Mouse (Mus musculus): Measurements from ENCODE around the gene Polr2g. TPM values are rescaled to one million over a fixed set of nuclear protein-coding genes. Genes with fewer than 3 reads are reported as not detected.

Gene Polr2g
- polyA plus RNA-seq, 1 experiment from 2014 or later = 153 TPM

DNA sequence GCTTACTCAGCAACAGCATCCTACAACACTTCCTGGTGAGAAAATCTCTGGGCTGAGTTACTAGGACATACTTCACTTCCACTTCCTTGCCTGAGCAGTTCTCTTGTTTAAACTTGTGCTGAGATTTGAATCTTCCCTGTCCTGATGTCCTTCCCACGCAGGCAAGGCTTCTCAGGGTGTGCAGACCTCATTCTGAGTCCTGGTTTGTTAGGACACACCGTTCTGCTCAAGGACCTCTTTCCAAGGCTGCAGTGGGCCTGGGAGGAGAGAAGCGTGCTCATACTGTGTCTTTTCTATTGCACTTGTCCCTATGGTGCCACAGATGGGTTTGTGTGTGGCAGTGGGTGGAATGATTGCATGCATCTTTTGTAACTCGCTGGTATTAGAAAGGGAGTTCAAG, 34.6 kb upstream of the Polr2g start:
- Histone ChIP-seq H3K27ac (replicated peaks) (no peak overlapping the region), H3K9ac (no peak overlapping the region), H3K9me3 (replicated peaks) (no peaks in the 10 kb centered on the region), H3K4me1 (peaks cover 3% of the 10 kb centered on the region), H3K27me3 (no peaks in the 10 kb centered on the region), H3K4me3 (replicated peaks) (no peak overlapping the region), H3K36me3 (peaks cover 76% of the 10 kb centered on the region), H3K4me2 (replicated peaks) (no peak overlapping the region)
- WGBS = 83% methylated on average over 4 of the region's 4 CpGs
- no peak for ATAC-seq (ENCODE audit: insufficient number of reproducible peaks, low FRiP score, low TSS enrichment, low read depth)

- H3K27me3 ChIP-seq = no peaks in the 10 kb centered on the region
- 0 out of 2 replicates have a peak, but pooled peaks cover 3% of the 10 kb centered on the region for H3K4me1 ChIP-seq
- no peak for ATAC-seq (ENCODE audit: insufficient number of reproducible peaks, low FRiP score, low TSS enrichment, low read depth)
- no peak overlapping the region for H3K4me3 ChIP-seq (replicated peaks)
- H3K36me3 ChIP-seq = peaks cover 93% of the 10 kb centered on the region
- H3K4me2 ChIP-seq (replicated peaks) = no peak overlapping the region
- 77% methylated on average over 11 of the region's 11 CpGs for WGBS
- H3K9me3 ChIP-seq (replicated peaks) = no peaks in the 10 kb centered on the region
- no peak overlapping the region for H3K27ac ChIP-seq (replicated peaks)
- H3K9ac ChIP-seq = no peak overlapping the region
Measured at GRCm38 (mm10) chr19:8831262-8831661, 32.9 kb upstream of the Polr2g start.

DNA sequence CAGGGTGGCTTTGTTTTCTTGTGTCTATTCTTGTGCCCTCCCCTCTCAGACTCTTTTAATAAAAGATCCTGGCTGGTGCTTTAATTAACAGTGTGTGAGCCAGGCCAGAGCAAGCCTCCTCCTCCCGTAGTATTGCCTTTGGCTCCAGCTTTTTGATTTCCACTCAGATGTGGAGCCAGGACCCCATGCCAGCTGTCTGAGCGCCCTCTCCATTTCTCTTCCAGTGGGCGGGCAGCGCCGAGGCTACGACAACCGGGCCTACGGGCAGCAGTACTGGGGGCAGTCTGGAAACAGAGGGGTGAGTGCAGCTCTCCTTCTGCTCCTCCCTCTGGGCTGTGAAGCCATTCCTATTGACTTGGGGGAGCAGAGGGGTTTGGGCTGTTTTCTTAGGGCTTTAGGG, 32.3 kb upstream of the Polr2g start:
- Histone ChIP-seq H3K36me3 (peaks cover 98% of the 10 kb centered on the region), H3K4me3 (replicated peaks) (no peak overlapping the region), H3K9me3 (replicated peaks) (no peaks in the 10 kb centered on the region), H3K4me2 (replicated peaks) (no peak overlapping the region), H3K27me3 (no peaks in the 10 kb centered on the region), H3K27ac (replicated peaks) (no peak overlapping the region), H3K4me1 (0 out of 2 replicates have a peak, but pooled peaks cover 3% of the 10 kb centered on the region), H3K9ac (no peak overlapping the region)
- WGBS = 91% methylated on average over 8 of the region's 8 CpGs
- no peak; the same call in 1 of the 2 replicates for ATAC-seq (ENCODE audit: insufficient number of reproducible peaks, low FRiP score, low TSS enrichment, low read depth)

DNA sequence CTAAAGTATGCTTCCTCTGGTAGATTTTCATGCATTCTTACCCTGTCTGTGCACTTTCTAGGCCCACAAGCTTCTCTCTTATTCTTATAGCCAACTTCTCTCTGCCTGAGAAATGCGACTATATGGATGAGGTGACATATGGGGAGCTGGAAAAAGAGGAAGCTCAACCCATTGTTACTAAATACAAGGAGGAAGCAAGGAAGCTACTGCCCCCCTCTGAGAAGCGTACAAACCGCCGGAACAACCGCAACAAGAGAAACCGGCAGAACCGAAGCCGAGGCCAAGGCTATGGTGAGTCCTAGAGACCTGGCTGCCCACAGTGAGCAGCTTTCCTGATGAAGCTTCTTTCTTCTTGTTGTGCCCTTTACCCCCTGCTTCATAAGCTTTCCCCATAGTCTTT, 31.3 kb upstream of the Polr2g start, which contains the start of gene AC129217.1:
AC129217.1 (plus strand) TSS at position 114 of the 400 bp plus-strand sequence.
- Histone ChIP-seq H3K27ac (replicated peaks) (no peak within 1 kb of the TSS), H3K9ac (no peak within 1 kb of the TSS), H3K4me1 (0 out of 2 replicates have a peak, but pooled peaks cover 3% of the 10 kb centered on the region), H3K27me3 (no peaks in the 10 kb centered on the region), H3K9me3 (replicated peaks) (no peaks in the 10 kb centered on the region), H3K4me2 (replicated peaks) (no peak within 1 kb of the TSS), H3K36me3 (peaks cover 97% of the 10 kb centered on the region), H3K4me3 (replicated peaks) (no peak within 1 kb of the TSS)
- WGBS = 86% methylated on average over 8 of the region's 8 CpGs
- ATAC-seq (ENCODE audit: insufficient number of reproducible peaks, low FRiP score, low TSS enrichment, low read depth) = no peak

GRCm38 (mm10) chr19:8822696-8823095, 24.3 kb upstream of the Polr2g start:
- Histone ChIP-seq H3K4me2 (replicated peaks) (peak overlapping the region; percentile 73), H3K36me3 (peaks cover 49% of the 10 kb centered on the region), H3K9me3 (replicated peaks) (no peaks in the 10 kb centered on the region), H3K4me3 (replicated peaks) (peak overlapping the region; percentile 99), H3K9ac (no peak overlapping the region), H3K4me1 (peaks cover 25% of the 10 kb centered on the region), H3K27ac (replicated peaks) (no peak overlapping the region), H3K27me3 (no peaks in the 10 kb centered on the region)
- no peak for ATAC-seq (ENCODE audit: insufficient number of reproducible peaks, low FRiP score, low TSS enrichment, low read depth)
- 69% methylated on average over 8 of the region's 8 CpGs for WGBS

DNA sequence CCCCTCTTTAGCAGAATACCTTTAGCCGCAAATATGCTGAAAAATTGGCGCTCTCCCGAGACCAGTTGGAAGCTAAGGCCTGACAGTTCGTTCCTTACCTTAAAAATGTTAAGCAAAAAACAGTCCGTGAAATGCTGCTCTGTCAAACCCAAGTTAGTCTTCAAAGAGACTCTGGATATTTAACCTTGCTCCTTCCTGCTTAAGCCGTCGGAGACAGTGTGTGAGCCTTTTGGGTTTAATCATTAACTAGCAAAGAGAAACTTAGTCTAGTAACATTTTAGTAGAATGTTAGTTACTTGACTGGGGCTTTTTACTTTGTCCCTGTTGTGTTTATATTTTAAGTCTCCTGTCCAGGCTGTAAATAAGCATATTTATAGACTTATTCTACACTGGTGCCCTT, 22.8 kb upstream of the Polr2g start:
- Histone ChIP-seq H3K4me2 (replicated peaks) (peak overlapping the region; percentile 73), H3K36me3 (peaks cover 42% of the 10 kb centered on the region), H3K4me1 (peaks cover 36% of the 10 kb centered on the region), H3K4me3 (replicated peaks) (peak overlapping the region; percentile 99), H3K9me3 (replicated peaks) (no peaks in the 10 kb centered on the region), H3K27me3 (no peaks in the 10 kb centered on the region), H3K27ac (replicated peaks) (0 out of 2 replicates have a peak overlapping the region, but pooled peaks have one; percentile 100), H3K9ac (peak overlapping the region; percentile 95)
- ATAC-seq (ENCODE audit: insufficient number of reproducible peaks, low FRiP score, low TSS enrichment, low read depth) = no peak
- WGBS = 1% methylated on average over 7 of the region's 7 CpGs

- Histone ChIP-seq H3K4me1 (peaks cover 41% of the 10 kb centered on the region), H3K9me3 (replicated peaks) (no peaks in the 10 kb centered on the region), H3K27ac (replicated peaks) (peak overlapping the region; percentile 100), H3K9ac (peak overlapping the region; percentile 95), H3K4me3 (replicated peaks) (peak overlapping the region; percentile 99), H3K36me3 (peaks cover 42% of the 10 kb centered on the region), H3K27me3 (no peaks in the 10 kb centered on the region), H3K4me2 (replicated peaks) (peak overlapping the region; percentile 73)
- under 1% methylated on average over 48 of the region's 48 CpGs for WGBS
- ATAC-seq (ENCODE audit: insufficient number of reproducible peaks, low FRiP score, low TSS enrichment, low read depth) = 0 out of 2 replicates have a peak, but pooled peaks have one; percentile 1
Measured at GRCm38 (mm10) chr19:8820424-8820956, 22.1 kb upstream of the Polr2g start.

DNA sequence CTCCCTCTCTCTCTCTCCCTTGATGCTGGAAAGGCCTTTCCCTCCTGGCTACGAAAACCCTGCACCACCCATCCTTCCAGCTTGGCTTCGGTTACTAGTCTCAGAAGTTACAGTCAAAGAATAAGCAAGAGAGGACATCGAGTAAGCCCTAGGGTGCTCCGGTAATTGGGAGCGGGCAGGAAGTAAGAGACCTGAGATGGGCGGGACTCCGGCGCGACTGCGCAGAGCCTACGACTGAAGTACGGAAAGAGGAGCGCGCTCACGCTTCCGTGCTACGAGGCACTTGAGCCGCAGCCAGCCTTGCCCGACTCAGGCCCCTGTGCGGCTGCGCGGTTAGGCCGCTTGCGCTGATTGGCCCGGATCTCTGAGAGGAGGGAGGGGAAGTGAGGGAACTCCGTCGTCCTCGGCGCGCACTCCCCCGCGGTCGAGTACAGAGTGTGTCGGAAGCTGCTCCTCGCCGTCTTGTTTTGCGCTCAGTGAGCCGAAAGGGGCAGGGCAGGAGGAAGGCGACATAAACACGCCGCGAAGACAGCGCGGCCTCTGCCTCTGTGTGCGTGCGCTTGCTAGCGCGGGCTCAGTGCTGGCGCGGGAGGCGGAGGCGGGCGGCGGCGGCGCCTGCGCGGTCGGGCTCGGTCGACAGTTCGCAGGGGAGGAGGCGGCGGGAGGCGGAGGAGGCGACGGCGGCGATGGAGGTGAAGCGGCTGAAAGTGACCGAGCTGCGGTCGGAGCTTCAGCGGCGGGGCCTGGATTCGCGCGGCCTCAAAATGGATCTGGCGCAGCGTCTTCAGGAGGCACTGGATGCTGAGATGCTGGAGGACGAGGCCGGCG, 21.4 kb upstream of the Polr2g start, which contains the start of gene Hnrnpul2:
Hnrnpul2 (plus strand) TSS at position 415 of the 828 bp plus-strand sequence.
- Histone ChIP-seq H3K9ac (peak within 1 kb of the TSS; percentile 95), H3K27ac (replicated peaks) (peak within 1 kb of the TSS; percentile 100), H3K27me3 (no peaks in the 10 kb centered on the region), H3K36me3 (peaks cover 42% of the 10 kb centered on the region), H3K9me3 (replicated peaks) (no peaks in the 10 kb centered on the region), H3K4me3 (replicated peaks) (peak within 1 kb of the TSS; percentile 99), H3K4me1 (peaks cover 41% of the 10 kb centered on the region), H3K4me2 (replicated peaks) (peak within 1 kb of the TSS; percentile 90)
- peak; percentile 96 for ATAC-seq (ENCODE audit: insufficient number of reproducible peaks, low FRiP score, low TSS enrichment, low read depth)
- under 1% methylated on average over 81 of the region's 83 CpGs for WGBS

GRCm38 (mm10) chr19:8818801-8819595, 20.6 kb upstream of the Polr2g start, which contains the start of gene Ttc9c:
Ttc9c (minus strand) TSS chr19:8819333.
- Histone ChIP-seq H3K36me3 (peaks cover 40% of the 10 kb centered on the region), H3K27ac (replicated peaks) (peak within 1 kb of the TSS; percentile 100), H3K4me3 (replicated peaks) (peak within 1 kb of the TSS; percentile 99), H3K9ac (peak within 1 kb of the TSS; percentile 95), H3K4me1 (peaks cover 41% of the 10 kb centered on the region), H3K27me3 (no peaks in the 10 kb centered on the region), H3K9me3 (replicated peaks) (no peaks in the 10 kb centered on the region), H3K4me2 (replicated peaks) (peak within 1 kb of the TSS; percentile 90)
- WGBS = under 1% methylated on average over 33 of the region's 33 CpGs
- peak; percentile 94 for ATAC-seq (ENCODE audit: insufficient number of reproducible peaks, low FRiP score, low TSS enrichment, low read depth)

DNA sequence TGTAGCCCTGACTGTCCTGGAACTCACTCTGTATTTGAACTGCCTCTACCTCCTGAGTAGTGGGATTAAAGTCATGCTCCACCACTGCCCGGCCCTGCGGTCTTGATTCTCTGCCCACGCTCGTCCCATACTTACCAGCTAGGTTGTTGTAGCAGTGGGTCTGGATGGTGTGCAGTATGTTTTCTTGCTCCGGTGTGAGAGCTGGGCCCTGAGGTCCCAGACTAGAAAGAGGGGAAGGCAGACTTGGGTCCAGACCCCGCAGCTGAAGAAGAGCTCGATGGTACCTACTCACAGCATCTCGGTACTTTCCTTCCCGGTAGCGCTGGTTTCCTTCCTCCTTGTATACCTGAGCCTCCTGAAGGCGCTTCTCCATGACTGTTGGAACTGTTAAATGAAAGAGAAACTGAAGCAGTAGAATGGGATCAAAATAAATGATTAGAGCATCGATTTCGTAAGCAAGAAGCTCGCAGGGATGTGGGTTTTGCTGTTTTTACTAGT, 20.0 kb upstream of the Polr2g start:
- H3K4me3 ChIP-seq (replicated peaks) = peak overlapping the region; percentile 99
- WGBS = 19% methylated on average over 14 of the region's 14 CpGs
- H3K9ac ChIP-seq = peak overlapping the region; percentile 68
- peak overlapping the region; percentile 90 for H3K4me2 ChIP-seq (replicated peaks)
- peaks cover 40% of the 10 kb centered on the region for H3K36me3 ChIP-seq
- peak overlapping the region; percentile 100 for H3K27ac ChIP-seq (replicated peaks)
- peaks cover 40% of the 10 kb centered on the region for H3K4me1 ChIP-seq
- ATAC-seq (ENCODE audit: insufficient number of reproducible peaks, low FRiP score, low TSS enrichment, low read depth) = no peak
- H3K9me3 ChIP-seq (replicated peaks) = no peaks in the 10 kb centered on the region
- H3K27me3 ChIP-seq = no peaks in the 10 kb centered on the region

Data from embryonic facial prominence, embryonic 15.5 days (tissue).